Mouse (Mus musculus) retina, adult 2 months (tissue): Measurements from ENCODE around the gene Dtwd1.
A peak's percentile ranks its signal among the peaks of the same experiment; 100 is the strongest.
"Not testable (repeated sequence)": the region's sequence is repeated elsewhere in the genome, so short reads cannot be mapped to it uniquely, and the experiment has no call there.

ENCODE experiments used
- DNase-seq: peaks from one replicate; pipeline ENCODE4 v3.0.0-alpha.2; 2012; ENCODE audit warnings: low read depth, low spot score

Gene Dtwd1

DNA sequence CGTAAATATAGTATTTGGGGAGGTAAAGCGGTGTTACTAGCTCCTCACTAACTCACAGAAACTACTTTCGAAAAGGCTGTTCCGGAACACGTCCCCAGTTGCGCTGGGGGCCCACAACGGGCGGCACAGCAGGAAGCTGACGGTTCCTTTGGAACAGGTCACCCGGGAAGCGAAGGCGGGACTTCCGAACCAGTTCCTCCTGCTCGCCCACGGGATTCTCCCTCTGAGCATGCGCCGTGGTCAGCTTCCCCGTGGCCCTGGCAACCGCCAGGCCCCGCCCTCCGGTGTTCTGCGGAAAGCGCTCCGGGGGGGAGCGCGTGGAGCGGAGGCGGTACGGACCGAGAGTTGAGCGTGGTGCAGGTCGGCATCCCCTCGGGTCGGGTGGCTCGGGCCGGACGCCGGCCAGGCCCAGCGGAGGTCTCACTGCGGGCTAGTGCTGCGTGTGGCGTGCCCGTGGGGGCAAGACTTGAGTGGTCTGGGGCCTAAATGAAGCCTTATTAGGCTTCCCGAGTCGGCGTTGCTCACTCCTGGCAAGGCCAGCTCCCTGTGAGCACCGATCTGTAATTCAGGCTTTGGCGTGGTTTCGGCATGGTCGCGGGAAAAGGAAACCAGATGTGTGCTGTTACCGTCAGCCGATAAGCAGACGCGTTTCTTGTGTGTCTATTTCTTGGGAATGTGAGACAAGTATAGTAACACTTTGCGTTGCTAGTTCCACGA is at the start of gene Dtwd1, which contains the start of gene Fam227b:
TSS of gene Dtwd1 (plus strand) at position 287 of the 717 bp plus-strand sequence.
TSS of gene Fam227b (minus strand) at position 150 of the 717 bp plus-strand sequence.
- peak; percentile 96 for DNase-seq

DNA sequence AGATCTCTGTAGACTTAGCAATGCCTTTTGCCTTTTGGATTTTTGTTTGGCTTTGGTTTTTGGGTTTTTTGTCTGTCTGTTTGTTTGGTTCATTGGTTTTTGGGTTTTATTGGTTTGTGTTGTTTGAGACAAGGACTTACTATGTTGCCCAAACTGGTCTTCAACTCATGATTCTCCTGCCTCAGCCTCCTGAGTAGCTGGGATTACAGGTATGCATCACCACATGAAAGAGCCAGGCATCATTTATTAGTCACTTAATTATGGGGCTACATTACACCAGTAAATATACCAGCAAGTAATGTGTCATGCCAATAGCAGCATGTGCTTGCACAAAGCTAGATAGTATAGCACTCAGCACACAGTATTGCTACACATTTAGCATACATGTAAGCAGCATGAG is 4.2 kb upstream of the Dtwd1 start:
- peak; percentile 9 for DNase-seq

- no peak for DNase-seq
Measured at GRCm38 (mm10) chr2:126165277-126166018, 13.5 kb downstream of the Dtwd1 start.

- DNase-seq = no peak
Measured at GRCm38 (mm10) chr2:126166335-126166734, 14.4 kb downstream of the Dtwd1 start.

- DNase-seq = no peak
Measured at GRCm38 (mm10) chr2:126166848-126167617, 15.1 kb downstream of the Dtwd1 start.

- DNase-seq = no peak
Measured at GRCm38 (mm10) chr2:126171427-126171826, 19.5 kb downstream of the Dtwd1 start.

GRCm38 (mm10) chr2:126191306-126191705 is 39.4 kb downstream of the Dtwd1 start:
- DNase-seq = no peak

DNA sequence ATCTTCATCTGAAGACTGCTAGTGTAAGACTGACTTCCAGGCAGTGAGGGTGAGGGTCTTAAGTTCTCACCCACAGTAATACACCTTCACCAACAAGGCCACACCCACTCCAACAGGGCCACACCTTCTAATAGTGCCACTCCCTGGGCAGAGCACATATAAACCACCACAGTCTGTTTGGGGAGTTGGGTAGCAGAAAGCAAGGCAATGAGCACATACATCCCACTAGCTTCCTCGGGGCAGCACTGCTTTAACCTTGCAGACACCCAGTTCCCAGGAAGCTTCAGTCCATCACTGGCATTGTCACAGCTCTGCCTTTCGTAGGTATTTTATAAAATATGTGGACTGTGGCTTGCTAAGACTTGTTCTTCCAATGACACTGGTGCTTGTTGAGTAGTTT is 40.2 kb downstream of the Dtwd1 start:
- no peak for DNase-seq

GRCm38 (mm10) chr2:126195631-126196356 is 43.9 kb downstream of the Dtwd1 start:
- DNase-seq = no peak

DNA sequence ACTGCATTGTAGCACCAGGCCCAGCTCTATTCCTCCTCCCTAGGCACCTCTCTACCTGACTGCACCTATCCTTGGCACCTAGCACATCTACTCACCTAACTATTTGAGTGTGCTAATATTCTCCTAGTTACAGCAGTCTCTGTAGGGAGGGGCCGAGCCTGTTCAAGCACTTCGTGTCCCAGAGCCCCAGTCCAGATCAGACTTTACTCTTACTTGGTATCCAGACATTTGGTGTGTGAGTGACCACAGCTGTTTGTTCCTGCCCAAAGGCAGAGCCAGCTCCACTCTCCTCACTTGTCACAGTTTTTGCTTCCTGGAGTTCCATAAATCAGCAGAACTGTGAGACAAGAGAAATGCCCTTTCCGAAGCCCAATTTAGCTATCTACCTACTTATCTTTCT is 47.0 kb downstream of the Dtwd1 start:
- DNase-seq = no peak

DNA sequence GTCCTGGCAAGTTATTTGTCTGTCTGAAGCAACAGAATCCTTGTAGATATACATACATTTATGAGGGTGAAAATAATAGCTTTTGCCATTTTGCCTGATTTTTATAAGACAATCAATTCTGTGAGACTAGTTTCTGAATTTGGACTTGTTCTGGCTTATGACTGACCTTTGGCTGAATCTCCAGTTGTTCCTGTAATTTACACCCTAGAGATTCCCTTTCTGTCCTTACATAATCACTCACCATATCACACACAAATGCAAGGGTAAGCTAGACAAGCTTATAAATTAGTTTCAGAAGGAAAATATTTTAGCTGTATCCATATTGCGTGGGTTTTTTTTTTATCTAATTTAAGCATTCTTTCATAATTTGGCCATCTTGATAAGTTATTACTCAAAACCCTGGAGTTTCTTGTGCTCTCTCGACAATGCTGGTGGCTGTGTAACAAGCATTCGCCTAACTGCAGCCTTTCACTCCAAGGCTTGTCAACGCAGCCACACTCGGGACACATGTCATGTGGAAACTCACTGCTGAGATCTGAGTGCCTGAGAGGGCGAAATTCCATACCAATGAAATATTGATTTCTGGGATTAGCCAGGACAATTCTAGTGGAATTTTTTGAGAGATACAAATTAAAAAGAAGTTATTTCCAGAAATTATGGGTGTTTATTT is 59.2 kb downstream of the Dtwd1 start:
- DNase-seq = no peak

- not testable (repeated sequence) for DNase-seq
Measured at GRCm38 (mm10) chr2:126214800-126215199, 62.9 kb downstream of the Dtwd1 start, which contains the start of gene Gm17555. Gene Gm17555, plus strand, starts transcription at chr2:126215100.
